Mouse (Mus musculus) liver, adult 2 months (tissue): Measurements from ENCODE around the gene Tcstv3. TPM values are rescaled to one million over a fixed set of nuclear protein-coding genes. Genes with fewer than 3 reads are reported as not detected.

Experiments used
- DNase-seq: peaks from one replicate; pipeline ENCODE4 v3.0.0-alpha.2; 2011; ENCODE audit warnings: low read depth, low spot score; ENCODE audit errors: extremely low read depth
- H3K27ac ChIP-seq: fragments of 200-500 bp; replicated peaks from 2 replicates; pipeline ENCODE4 v1.5.1; 2012; ENCODE audit warnings: low read depth, mild to moderate bottlenecking, control low read depth, inconsistent platforms, low read length; ENCODE audit not compliant: insufficient read depth
- H3K27me3 ChIP-seq: fragments of 200-500 bp; 2 replicates; pipeline ENCODE4 v1.6.1; 2012; ENCODE audit warnings: mild to moderate bottlenecking, moderate library complexity, low read length, inconsistent platforms; ENCODE audit not compliant: control insufficient read depth, insufficient read depth
- H3K36me3 ChIP-seq: fragments of 200-500 bp; 2 replicates; pipeline ENCODE4 v1.6.1; 2012; ENCODE audit warnings: low read length, inconsistent platforms; ENCODE audit not compliant: control insufficient read depth, insufficient read depth
- H3K4me1 ChIP-seq: fragments of 200-500 bp; 2 replicates; pipeline ENCODE4 v1.6.1; 2011; ENCODE audit warnings: low read length; ENCODE audit not compliant: control insufficient read depth, insufficient read depth
- H3K4me3 ChIP-seq: fragments of 200-500 bp; 2 replicates; pipeline ENCODE4 v1.5.1; 2011; ENCODE audit warnings: low read depth, mild to moderate bottlenecking, control low read depth, low read length, moderate library complexity; ENCODE audit not compliant: insufficient read depth
- H3K79me2 ChIP-seq: fragments of 200-500 bp; 2 replicates; pipeline ENCODE4 v1.6.1; 2012; ENCODE audit warnings: inconsistent platforms, mild to moderate bottlenecking, low read length, moderate library complexity; ENCODE audit not compliant: control insufficient read depth, insufficient read depth
- H3K9ac ChIP-seq: fragments of 200-500 bp; 2 replicates; pipeline ENCODE4 v1.6.1; 2012; ENCODE audit warnings: low read depth, mild to moderate bottlenecking, control low read depth, inconsistent platforms, low read length
- CTCF ChIP-seq: fragments of 200-500 bp; IDR thresholded peaks from 2 replicates; pipeline ENCODE4 v1.5.1; 2011; ENCODE audit warnings: low read depth, low read length, control low read depth
- POLR2A ChIP-seq: fragments of 200-500 bp; IDR thresholded peaks from 2 replicates; pipeline ENCODE4 v1.6.1; 2011; ENCODE audit warnings: low read length, control low read depth; ENCODE audit not compliant: insufficient read depth; ENCODE audit errors: extremely low read depth
- WGBS: fragments of 180-500 bp; shearing (Covaris S2); methylation state at CpG from one replicate; pipeline ENCODE4 v1.1.7; 2018; 5-methylcytosine and 5-hydroxymethylcytosine counted together
- polyA plus RNA-seq: library from polyadenylated mRNA; depleted of rRNA; stranded (reverse); fragments of >200 nt; gene quantifications from 2 replicates; pipeline ENCODE4 v1.2.3, GENCODE M21; 2012; rRNA removed
- total RNA-seq: library from RNA; depleted of rRNA; stranded (reverse); fragments of >200 nt; gene quantifications from 2 replicates; pipeline ENCODE4 v1.2.3, GENCODE M21; 2014; rRNA removed

The Tcstv3 gene
- total and polyA plus RNA-seq, 2 experiments = not detected

DNA sequence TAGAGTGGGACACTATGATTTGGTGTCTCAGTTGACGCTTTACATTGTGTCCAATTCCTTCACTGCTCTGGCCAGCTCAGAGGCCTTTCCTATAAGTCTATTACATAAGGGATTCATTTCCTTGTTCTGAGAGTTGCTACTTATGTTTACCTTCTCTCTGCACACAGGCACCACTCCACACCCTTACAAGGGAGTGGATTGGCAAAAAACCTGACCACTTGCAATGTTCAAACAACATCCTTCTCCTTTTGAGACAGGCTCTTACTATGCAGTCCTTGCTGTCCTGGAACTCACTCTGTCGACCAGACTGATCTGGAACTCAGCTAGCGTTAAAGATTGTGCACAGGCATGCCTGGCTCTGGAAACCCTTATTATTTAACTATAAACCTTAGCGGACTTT is 5.9 kb upstream of the Tcstv3 start:
- no peaks in the 10 kb centered on the region for H3K4me1 ChIP-seq
- DNase-seq = no peak
- TF ChIP-seq CTCF = no peak
- TF ChIP-seq POLR2A = no peak
- no peak overlapping the region for H3K4me3 ChIP-seq
- H3K9ac ChIP-seq = no peak overlapping the region
- no peaks in the 10 kb centered on the region for H3K36me3 ChIP-seq
- no peak overlapping the region for H3K27ac ChIP-seq
- WGBS = 70% methylated on average over 4 of the region's 4 CpGs
- no peaks in the 10 kb centered on the region for H3K27me3 ChIP-seq
- H3K79me2 ChIP-seq = no peaks in the 10 kb centered on the region

DNA sequence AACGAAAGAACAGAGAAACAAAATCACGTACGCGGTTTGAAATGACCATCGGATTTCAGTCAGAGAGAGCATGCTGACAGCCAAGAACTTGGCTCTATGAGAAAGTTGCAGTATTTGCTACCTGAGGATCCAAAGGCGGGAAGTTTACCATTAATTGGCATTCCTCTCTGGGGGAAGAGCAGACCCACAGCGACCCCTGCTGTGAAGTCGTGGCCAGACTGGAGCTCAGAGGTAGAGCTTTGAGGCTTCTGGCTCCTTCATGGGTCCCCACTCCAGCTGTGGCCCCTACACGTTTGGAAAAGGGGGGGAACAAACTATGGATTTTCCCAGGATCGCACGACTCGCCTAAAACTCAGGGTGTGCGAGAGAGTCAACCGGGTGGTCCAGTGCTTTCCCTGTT is 3.1 kb upstream of the Tcstv3 start:
- H3K4me3 ChIP-seq = no peak overlapping the region
- H3K27ac ChIP-seq = no peak overlapping the region
- DNase-seq = no peak
- TF ChIP-seq CTCF (peak; percentile 46; the same call in 1 of the 2 replicates), POLR2A (no peak)
- H3K9ac ChIP-seq = no peak overlapping the region
- H3K27me3 ChIP-seq = no peaks in the 10 kb centered on the region
- no peaks in the 10 kb centered on the region for H3K4me1 ChIP-seq
- no peaks in the 10 kb centered on the region for H3K36me3 ChIP-seq
- H3K79me2 ChIP-seq = no peaks in the 10 kb centered on the region
- 36% methylated on average over 14 of the region's 14 CpGs for WGBS

DNA sequence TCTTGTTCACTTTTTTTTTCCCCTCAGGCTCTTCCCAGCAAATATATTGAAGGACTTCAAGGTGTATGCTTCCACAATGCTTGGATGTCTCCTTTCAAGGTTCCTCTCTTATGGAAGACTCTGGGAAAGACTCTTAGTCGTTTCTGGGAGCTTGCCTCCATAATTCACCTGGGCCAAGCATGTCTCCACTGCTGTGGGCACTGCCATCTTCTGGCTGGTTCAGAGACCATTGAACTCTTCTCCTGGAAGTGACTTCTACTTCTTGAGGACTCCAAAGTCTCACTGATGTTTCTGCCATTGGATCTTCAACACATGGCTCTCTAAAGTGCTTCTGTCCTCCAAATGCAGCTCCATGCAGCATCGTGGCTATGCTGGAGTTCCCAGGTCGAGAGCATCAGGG is 3.5 kb downstream of the Tcstv3 start:
- no peaks in the 10 kb centered on the region for H3K36me3 ChIP-seq
- H3K27me3 ChIP-seq = no peaks in the 10 kb centered on the region
- H3K4me3 ChIP-seq = no peak overlapping the region
- no peak for DNase-seq
- no peak overlapping the region for H3K27ac ChIP-seq
- no peaks in the 10 kb centered on the region for H3K79me2 ChIP-seq
- TF ChIP-seq CTCF (no peak), POLR2A (no peak)
- H3K9ac ChIP-seq = no peak overlapping the region
- H3K4me1 ChIP-seq = no peaks in the 10 kb centered on the region
- WGBS = 64% methylated on average over 3 of the region's 3 CpGs

DNA sequence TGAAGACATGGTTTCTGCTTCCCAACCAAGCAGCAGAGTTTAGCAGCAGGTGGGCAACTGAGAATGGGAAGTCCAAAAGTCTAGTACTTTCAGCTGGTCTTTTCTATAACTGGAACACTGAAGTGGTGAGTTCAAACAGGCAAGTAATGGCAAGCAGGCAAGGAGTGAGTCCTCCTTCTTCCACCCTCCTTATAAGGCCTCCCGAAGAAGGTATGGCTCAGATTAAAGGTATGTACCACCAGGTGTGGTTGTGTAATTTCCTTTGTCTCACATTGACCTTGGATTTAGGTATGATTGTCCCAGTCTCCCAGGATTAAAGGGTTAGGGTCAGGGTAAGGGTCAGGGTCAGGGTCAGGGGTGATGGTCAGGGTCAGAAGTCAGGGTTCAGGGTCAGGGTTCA is 4.0 kb downstream of the Tcstv3 start:
- H3K9ac ChIP-seq = no peak overlapping the region
- H3K36me3 ChIP-seq = no peaks in the 10 kb centered on the region
- no peaks in the 10 kb centered on the region for H3K27me3 ChIP-seq
- H3K79me2 ChIP-seq = no peaks in the 10 kb centered on the region
- no peak overlapping the region for H3K27ac ChIP-seq
- WGBS = 91% methylated on average over 1 of the region's 1 CpGs
- no peaks in the 10 kb centered on the region for H3K4me1 ChIP-seq
- no peak for TF ChIP-seq POLR2A
- no peak for TF ChIP-seq CTCF
- no peak for DNase-seq
- H3K4me3 ChIP-seq = no peak overlapping the region

Other genes starting within 250 kb of the Tcstv3 start
- not detected in 2 replicates for gene Gm20767, start 176.6 kb upstream of the Tcstv3 start, total RNA-seq
- not detected in 2 replicates for gene Gm20767, start 176.6 kb upstream of the Tcstv3 start, polyA plus RNA-seq
- not detected in 2 replicates for gene Gm21818, start 144.4 kb upstream of the Tcstv3 start, total RNA-seq
- not detected in 2 replicates for gene Gm21818, start 144.4 kb upstream of the Tcstv3 start, polyA plus RNA-seq
- 0.20 and 0.55 TPM in 2 replicates for gene Gm21762, start 100.9 kb upstream of the Tcstv3 start, total RNA-seq
- 0.18 TPM in 1 of 2 replicates, not detected in the other for gene Gm21762, start 100.9 kb upstream of the Tcstv3 start, polyA plus RNA-seq
- gene Gm21731, start 77.8 kb upstream of the Tcstv3 start, total RNA-seq = not detected in 2 replicates
- not detected in 2 replicates for gene Gm21731, start 77.8 kb upstream of the Tcstv3 start, polyA plus RNA-seq
- gene AF067061, start 53.8 kb upstream of the Tcstv3 start, total RNA-seq = 0.27 TPM in 1 of 2 replicates, not detected in the other
- not detected in 2 replicates for gene AF067061, start 53.8 kb upstream of the Tcstv3 start, polyA plus RNA-seq
- gene BC147527, start 16.5 kb upstream of the Tcstv3 start, total RNA-seq = 0.18 and 0.47 TPM in 2 replicates
- gene BC147527, start 16.5 kb upstream of the Tcstv3 start, polyA plus RNA-seq = not detected in 2 replicates